Mouse (Mus musculus): ENCODE results near the gene Dlx4.
A peak's percentile ranks its signal among the peaks of the same experiment; 100 is the strongest.

Dlx4 gene

DNA sequence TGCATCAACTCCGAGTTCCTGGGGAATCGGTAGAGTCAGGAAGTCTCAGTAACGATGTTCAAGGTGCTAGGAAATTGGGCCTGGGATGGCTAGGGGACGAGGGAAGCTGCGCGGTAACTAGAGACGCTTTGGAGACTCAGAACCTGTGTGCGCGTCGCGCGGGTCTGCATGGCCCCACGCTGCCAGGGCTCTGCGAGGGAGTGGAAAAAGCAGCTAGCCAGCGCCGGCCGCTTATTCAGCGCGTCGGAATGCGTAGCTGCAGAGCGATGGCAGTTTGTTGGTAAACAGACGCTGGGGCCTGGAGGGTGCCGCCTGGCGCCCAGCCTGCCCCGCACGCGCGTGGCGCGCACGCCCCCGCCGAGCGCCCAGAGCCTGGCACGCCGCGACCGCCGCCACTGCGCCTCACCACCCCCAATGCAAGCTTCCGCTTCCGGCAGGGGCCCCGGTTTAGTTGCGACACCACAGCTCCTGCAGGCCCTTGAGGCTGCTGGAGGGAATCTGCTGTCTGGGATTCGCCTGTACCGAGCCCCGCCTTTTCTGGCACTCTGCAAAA, at the start of gene Dlx4:
Gene Dlx4, minus strand, starts transcription at position 413 of the 553 bp plus-strand sequence.
- no peak for DNase-seq (ENCODE audit: low read depth, low spot score)
- H3K27me3 ChIP-seq (ENCODE audit: control insufficient read depth, insufficient read depth, low read length, poor library complexity, severe bottlenecking) = peaks cover 3% of the 10 kb centered on the region

DNA sequence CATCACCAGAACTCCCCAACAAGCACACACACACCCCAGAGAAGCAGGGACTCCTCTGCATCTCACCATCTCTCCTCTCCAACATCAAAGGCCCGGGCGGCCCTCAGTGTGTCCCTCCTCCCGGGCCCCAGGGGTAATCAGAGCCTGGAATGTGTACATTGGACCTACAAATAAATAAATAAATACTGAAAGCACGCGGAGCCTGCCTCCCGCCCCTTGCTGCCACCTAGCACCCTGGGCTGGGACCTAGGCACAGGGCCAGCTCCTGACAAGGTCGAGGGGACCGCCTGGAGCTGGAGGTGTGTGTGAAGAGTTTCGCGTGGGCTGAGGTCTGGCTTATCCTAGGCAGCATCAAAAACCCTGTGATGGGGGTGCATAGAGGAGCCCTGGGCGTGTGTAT, 43.8 kb upstream of the Dlx4 start:
- Histone ChIP-seq H3K27me3 (ENCODE audit: control insufficient read depth, insufficient read depth, low read length, poor library complexity, severe bottlenecking) (no peaks in the 10 kb centered on the region), H3K36me3 (ENCODE audit: control insufficient read depth, insufficient read depth, low read length, poor library complexity, severe bottlenecking) (no peaks in the 10 kb centered on the region)
- no peak for DNase-seq (ENCODE audit: low read depth, low spot score)

More for the DNA sequence above, at the start of gene Dlx4:
- H3K36me3 ChIP-seq (ENCODE audit: control insufficient read depth, insufficient read depth, low read length, poor library complexity, severe bottlenecking) = no peaks in the 10 kb centered on the region

DNA sequence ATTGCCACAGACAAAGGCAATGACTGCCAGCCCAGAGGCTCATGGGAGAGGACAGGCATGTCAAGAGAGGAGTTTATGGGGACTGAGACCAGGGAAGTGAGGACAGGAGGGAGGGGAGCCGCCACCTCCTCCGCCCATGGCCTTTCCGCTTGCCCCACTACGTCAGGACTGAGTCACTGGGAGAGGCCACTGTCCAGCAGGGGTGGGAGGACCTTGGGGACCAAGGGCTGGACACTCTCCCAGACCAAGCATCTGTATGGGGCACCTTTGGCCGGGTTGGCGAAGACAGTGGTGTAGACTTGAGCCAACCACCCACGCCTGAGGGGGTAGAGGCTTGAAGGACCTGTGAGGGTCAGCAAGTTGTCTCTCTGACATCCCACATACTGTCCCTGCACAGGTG, 40.8 kb upstream of the Dlx4 start:
- Histone ChIP-seq H3K27me3 (ENCODE audit: control insufficient read depth, insufficient read depth, low read length, poor library complexity, severe bottlenecking) (no peaks in the 10 kb centered on the region), H3K36me3 (ENCODE audit: control insufficient read depth, insufficient read depth, low read length, poor library complexity, severe bottlenecking) (no peaks in the 10 kb centered on the region)
- no peak for DNase-seq (ENCODE audit: low read depth, low spot score)

DNA sequence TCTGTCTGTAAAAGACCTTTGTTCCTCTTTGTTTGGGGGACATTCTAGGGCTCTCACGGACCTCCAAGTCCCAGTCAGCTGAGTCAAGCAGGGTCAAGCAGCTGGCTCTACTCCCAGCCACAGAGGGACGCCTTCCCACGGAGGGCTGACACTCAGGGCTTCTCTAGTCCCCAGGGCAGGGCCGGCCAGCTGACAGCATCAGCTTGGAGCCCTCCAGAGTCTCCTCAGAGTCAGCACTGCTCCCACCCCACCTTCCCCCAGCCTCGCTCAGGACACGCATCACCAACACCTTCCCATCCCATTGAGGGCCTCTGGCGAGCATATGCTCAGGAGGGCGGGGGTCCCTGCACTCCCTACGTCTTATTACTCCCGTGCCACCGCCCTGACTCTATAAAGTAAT, 39.6 kb upstream of the Dlx4 start:
- H3K36me3 ChIP-seq (ENCODE audit: control insufficient read depth, insufficient read depth, low read length, poor library complexity, severe bottlenecking) = no peaks in the 10 kb centered on the region
- H3K27me3 ChIP-seq (ENCODE audit: control insufficient read depth, insufficient read depth, low read length, poor library complexity, severe bottlenecking) = no peaks in the 10 kb centered on the region
- no peak for DNase-seq (ENCODE audit: low read depth, low spot score)

DNA sequence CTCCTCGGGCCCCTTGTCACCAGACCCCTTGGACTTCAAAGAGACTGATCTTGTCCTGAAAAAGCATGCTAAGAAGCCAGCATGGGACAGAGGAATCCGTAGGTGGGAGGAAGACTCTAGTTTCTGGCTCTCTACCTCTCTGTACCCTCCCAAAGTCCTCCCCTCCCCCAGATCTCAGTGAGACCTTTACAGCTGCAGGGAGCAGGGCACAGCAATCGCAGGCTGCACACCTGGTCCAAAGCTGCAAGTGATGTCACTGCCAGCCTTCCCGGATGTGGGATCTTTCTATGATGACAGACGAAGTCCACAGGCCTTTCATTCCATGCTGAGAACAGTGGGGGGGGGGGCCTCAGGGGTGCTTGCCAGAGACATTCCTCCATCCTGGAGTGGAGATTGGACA, 38.5 kb upstream of the Dlx4 start:
- Histone ChIP-seq H3K27me3 (ENCODE audit: control insufficient read depth, insufficient read depth, low read length, poor library complexity, severe bottlenecking) (no peaks in the 10 kb centered on the region), H3K36me3 (ENCODE audit: control insufficient read depth, insufficient read depth, low read length, poor library complexity, severe bottlenecking) (no peaks in the 10 kb centered on the region)
- no peak for DNase-seq (ENCODE audit: low read depth, low spot score)

DNA sequence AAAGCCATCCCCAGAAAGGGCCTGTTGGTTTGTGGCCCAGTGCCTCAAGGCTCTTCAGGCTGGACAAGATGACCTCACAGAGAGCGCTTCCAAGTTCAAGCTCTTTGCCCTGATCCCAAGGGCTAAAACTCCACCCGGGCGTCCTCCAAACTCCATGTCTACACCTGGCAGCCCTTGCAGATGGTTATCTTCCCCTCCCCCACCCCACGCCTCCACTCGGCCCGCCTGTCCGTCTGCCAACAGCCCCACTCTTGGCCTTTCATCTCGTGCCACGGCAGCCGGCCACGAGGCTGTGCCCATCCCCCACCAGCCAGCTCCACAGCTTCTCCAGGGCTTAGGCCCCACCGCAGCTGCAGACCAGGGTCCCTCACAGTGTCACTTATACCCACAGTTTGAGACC, 33.2 kb upstream of the Dlx4 start:
- Histone ChIP-seq H3K36me3 (ENCODE audit: control insufficient read depth, insufficient read depth, low read length, poor library complexity, severe bottlenecking) (no peaks in the 10 kb centered on the region), H3K27me3 (ENCODE audit: control insufficient read depth, insufficient read depth, low read length, poor library complexity, severe bottlenecking) (no peaks in the 10 kb centered on the region)
- no peak for DNase-seq (ENCODE audit: low read depth, low spot score)

DNA sequence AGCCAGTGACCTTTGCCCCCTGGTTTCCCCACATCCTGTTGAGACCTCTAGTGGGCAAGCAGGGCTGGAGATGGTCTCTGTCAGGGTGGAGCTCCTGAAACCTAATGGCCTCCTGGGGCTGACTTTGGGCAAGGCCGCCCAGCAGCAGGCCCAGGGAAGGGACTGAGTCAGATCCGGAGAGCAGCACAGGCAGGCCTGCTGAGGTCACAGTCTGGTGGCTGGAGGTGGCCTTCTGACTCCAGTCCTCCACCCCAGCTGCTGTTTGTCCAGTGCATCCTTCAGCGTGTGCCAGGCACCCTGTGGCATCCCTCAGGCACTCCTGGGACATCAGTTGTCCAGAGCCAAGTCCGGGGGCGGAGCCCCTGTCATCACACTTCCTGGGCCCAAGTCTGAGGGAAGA, 19.8 kb upstream of the Dlx4 start:
- H3K36me3 ChIP-seq (ENCODE audit: control insufficient read depth, insufficient read depth, low read length, poor library complexity, severe bottlenecking) = no peaks in the 10 kb centered on the region
- no peaks in the 10 kb centered on the region for H3K27me3 ChIP-seq (ENCODE audit: control insufficient read depth, insufficient read depth, low read length, poor library complexity, severe bottlenecking)
- no peak for DNase-seq (ENCODE audit: low read depth, low spot score)

DNA sequence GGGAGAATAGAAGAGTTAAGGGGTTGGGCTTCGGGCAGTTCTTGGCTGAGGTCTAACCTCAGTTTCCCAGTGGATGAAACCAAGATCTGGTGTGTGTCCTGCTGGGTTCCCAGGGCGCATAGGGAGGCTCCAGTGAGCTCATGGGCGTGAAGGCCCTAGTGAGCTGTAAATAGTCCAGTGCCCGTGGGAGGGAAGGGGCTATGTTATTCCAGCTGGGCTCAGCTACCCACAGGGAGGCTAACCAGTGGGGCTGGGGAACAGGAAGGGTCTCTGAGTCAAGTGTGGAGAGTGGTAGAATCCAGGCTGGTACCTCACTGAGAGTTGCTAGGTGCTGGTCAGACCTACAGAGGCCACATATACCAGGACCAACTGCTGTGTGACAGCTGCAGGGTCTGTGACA, 15.6 kb upstream of the Dlx4 start:
- Histone ChIP-seq H3K36me3 (ENCODE audit: control insufficient read depth, insufficient read depth, low read length, poor library complexity, severe bottlenecking) (no peaks in the 10 kb centered on the region), H3K27me3 (ENCODE audit: control insufficient read depth, insufficient read depth, low read length, poor library complexity, severe bottlenecking) (no peaks in the 10 kb centered on the region)
- no peak for DNase-seq (ENCODE audit: low read depth, low spot score)

DNA sequence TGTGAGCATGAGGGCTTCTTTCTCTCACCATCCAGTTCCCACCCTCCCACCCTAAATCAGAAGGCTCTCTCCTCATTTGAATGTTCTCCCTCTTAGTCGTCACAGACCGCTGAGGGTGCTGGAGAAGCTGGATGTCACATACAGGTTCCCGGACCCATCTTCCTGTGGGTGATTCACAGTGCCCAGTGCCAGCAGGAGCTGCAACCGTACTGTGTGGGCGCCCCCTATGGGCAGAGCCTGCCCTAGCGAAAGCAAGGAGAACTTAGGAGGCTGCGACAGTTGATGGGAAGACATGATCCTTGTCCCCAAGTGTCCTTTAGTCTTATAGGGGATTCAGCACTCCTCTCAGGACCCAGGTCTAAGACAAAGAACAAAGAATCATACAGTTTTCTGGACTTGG, 14.6 kb upstream of the Dlx4 start:
- no peaks in the 10 kb centered on the region for H3K36me3 ChIP-seq (ENCODE audit: control insufficient read depth, insufficient read depth, low read length, poor library complexity, severe bottlenecking)
- no peaks in the 10 kb centered on the region for H3K27me3 ChIP-seq (ENCODE audit: control insufficient read depth, insufficient read depth, low read length, poor library complexity, severe bottlenecking)
- peak; percentile 15 for DNase-seq (ENCODE audit: low read depth, low spot score)

DNA sequence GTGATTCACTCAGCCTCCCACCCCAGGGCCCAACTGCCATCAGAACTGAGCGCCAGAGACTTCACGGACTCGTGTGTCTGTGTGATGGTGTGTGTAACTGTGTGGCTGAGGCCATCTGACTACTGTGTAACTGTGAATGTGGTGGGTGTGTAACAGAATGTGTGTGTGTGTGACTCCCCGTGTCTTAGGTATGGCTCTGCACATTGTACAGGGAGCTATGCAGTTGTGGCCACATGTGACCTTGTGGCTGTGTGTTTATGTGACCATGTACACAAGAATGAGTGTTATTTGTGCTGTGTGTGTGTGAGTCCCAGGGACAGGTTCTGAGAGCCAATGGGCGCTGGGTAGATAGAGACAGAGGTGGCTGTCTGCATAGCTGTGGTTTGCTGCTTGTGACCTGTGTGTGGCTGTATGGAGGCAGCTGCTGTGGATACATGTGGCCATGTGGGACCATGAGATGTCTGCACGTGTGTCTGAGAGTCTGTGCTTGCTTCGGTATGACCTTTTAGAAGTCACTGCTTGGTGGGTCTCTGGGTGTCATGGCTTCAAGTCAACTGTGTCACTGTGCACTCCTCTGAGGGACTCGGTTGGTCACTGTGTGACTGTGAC, 13.8 kb upstream of the Dlx4 start:
- H3K36me3 ChIP-seq (ENCODE audit: control insufficient read depth, insufficient read depth, low read length, poor library complexity, severe bottlenecking) = no peaks in the 10 kb centered on the region
- no peaks in the 10 kb centered on the region for H3K27me3 ChIP-seq (ENCODE audit: control insufficient read depth, insufficient read depth, low read length, poor library complexity, severe bottlenecking)
- no peak for DNase-seq (ENCODE audit: low read depth, low spot score)

DNA sequence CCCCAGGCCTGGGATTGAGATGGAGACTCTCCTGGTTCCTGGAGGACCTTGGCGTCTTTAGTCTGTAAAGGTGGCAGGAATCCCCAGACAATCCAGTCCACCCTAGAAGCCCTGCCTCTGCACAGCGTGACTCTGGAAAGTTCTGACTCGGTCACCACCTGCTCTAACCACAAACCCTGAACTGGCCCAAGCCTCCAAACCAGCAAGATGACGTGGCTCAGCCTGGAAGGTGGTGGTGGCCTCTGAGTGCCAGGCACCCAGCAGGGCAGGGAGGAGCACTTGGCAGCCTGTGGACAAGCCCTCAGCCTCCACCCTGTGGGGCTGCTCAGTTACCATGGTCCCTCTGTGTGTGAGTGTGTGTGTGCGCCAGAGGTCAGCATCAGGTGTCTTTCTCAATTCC, 11.8 kb upstream of the Dlx4 start:
- no peaks in the 10 kb centered on the region for H3K36me3 ChIP-seq (ENCODE audit: control insufficient read depth, insufficient read depth, low read length, poor library complexity, severe bottlenecking)
- no peak for DNase-seq (ENCODE audit: low read depth, low spot score)
- H3K27me3 ChIP-seq (ENCODE audit: control insufficient read depth, insufficient read depth, low read length, poor library complexity, severe bottlenecking) = no peaks in the 10 kb centered on the region

DNA sequence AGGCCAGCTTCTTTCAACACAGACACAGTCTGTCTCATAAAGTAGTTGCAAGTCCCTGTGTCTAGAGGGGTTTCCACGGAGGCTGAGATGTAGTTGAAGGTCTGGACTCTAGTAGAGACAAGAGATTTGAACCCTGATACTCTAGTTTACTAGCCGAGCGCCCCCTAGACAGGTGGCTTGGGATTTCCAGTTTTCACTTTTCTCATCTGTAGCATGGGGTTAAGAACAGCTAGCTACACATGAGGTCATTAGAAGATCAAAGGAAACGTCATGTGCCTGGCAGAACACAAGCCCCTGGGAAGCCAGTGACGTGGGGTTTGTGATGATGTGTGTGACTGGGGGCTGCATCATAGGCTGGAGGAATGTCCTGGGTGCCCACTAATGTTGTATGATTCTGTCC, 11.3 kb upstream of the Dlx4 start:
- H3K27me3 ChIP-seq (ENCODE audit: control insufficient read depth, insufficient read depth, low read length, poor library complexity, severe bottlenecking) = no peaks in the 10 kb centered on the region
- no peak for DNase-seq (ENCODE audit: low read depth, low spot score)
- H3K36me3 ChIP-seq (ENCODE audit: control insufficient read depth, insufficient read depth, low read length, poor library complexity, severe bottlenecking) = no peaks in the 10 kb centered on the region

DNA sequence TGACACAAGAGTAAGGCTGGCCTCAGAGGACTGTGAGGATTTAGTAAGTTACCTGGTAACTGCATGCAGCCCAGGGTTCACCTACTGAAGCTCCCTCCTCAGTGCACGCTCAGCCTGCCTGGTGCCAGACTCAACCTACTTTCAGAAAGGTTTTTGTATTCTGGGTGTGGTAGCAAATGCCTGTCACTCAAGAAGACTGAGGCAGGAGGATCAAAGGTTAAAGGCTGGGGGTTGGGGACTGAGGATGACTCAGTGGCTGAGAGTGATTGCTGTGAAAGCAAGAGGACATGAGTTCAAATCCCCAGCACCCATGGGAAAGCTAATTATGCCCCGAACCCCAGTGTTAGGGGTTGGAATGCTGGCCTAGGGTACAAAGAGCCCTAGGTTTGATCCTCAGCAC, 9.4 kb upstream of the Dlx4 start:
- no peaks in the 10 kb centered on the region for H3K27me3 ChIP-seq (ENCODE audit: control insufficient read depth, insufficient read depth, low read length, poor library complexity, severe bottlenecking)
- H3K36me3 ChIP-seq (ENCODE audit: control insufficient read depth, insufficient read depth, low read length, poor library complexity, severe bottlenecking) = no peaks in the 10 kb centered on the region
- DNase-seq (ENCODE audit: low read depth, low spot score) = no peak

DNA sequence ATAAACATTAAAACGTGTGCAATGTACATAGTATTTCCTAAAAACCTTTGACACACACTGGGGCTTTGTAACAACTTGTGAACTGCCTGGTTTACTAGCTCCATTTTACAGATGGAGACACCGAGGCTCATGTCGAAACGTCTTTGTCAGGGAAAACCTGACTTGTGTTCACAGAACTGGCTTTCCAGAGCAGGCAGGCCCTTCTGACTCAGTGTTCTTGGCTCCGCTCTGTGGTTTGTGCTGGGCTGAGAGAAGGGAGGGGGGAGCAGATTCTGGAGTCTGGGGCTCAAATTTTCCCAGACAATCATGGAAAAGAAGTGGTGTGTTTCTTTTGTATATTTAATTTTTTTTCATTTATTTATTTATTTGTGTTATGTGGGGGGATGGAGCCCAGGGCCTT, 7.6 kb upstream of the Dlx4 start:
- Histone ChIP-seq H3K36me3 (ENCODE audit: control insufficient read depth, insufficient read depth, low read length, poor library complexity, severe bottlenecking) (no peaks in the 10 kb centered on the region), H3K27me3 (ENCODE audit: control insufficient read depth, insufficient read depth, low read length, poor library complexity, severe bottlenecking) (no peaks in the 10 kb centered on the region)
- DNase-seq (ENCODE audit: low read depth, low spot score) = no peak

DNA sequence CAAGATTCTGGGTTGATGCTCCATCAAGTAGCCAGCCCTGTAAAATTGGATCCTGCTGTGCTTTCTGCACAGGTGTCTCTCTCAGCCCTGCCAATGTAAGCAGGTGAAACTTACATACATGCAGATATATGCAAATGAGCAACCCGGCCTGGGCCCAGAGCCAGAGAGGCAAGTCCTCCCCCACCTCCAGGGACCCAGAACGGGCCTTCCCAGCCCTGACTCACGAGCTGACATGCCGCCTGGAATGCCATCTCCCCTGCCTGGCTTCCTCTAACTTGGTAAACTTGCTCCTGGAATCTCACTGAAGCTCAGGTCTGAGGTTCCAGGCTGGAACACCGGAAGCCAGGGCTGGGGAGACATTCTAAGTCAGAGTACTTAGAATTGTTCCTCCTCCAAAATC, 7.1 kb upstream of the Dlx4 start:
- no peaks in the 10 kb centered on the region for H3K36me3 ChIP-seq (ENCODE audit: control insufficient read depth, insufficient read depth, low read length, poor library complexity, severe bottlenecking)
- DNase-seq (ENCODE audit: low read depth, low spot score) = no peak
- H3K27me3 ChIP-seq (ENCODE audit: control insufficient read depth, insufficient read depth, low read length, poor library complexity, severe bottlenecking) = no peaks in the 10 kb centered on the region
